Mouse (Mus musculus): ENCODE data around the gene Brip1. TPM values are rescaled to one million over a fixed set of nuclear protein-coding genes. Genes with fewer than 3 reads are reported as not detected.
"Not testable (repeated sequence)": the region's sequence is repeated elsewhere in the genome, so short reads cannot be mapped to it uniquely, and the experiment has no call there.

The Brip1 gene
- polyA plus RNA-seq, 1 experiment from 2014 or later: 8.1 TPM

GRCm38 (mm10) chr11:86199733-86200132 lies 1.3 kb downstream of the Brip1 start:
- Histone ChIP-seq H3K9ac (no peak overlapping the region), H3K4me1 (peaks cover 14% of the 10 kb centered on the region)
- WGBS: 51% methylated on average over 4 of the region's 4 CpGs

GRCm38 (mm10) chr11:86185224-86185623 lies 15.8 kb downstream of the Brip1 start:
- WGBS: 90% methylated on average over 7 of the region's 7 CpGs
- not testable (repeated sequence) for H3K27ac ChIP-seq (replicated peaks); H3K9ac ChIP-seq; H3K36me3 ChIP-seq; H3K4me3 ChIP-seq (replicated peaks); H3K9me3 ChIP-seq (replicated peaks); ATAC-seq (ENCODE audit: insufficient number of reproducible peaks, low FRiP score, low TSS enrichment, low read depth); H3K4me2 ChIP-seq (replicated peaks); H3K27me3 ChIP-seq; H3K4me1 ChIP-seq

More at GRCm38 (mm10) chr11:86199733-86200132, 1.3 kb downstream of the Brip1 start:
- Histone ChIP-seq H3K36me3 (peaks cover 22% of the 10 kb centered on the region), H3K27ac (replicated peaks) (no peak overlapping the region), H3K4me2 (replicated peaks) (peak overlapping the region; percentile 60), H3K4me3 (replicated peaks) (peak overlapping the region; percentile 86), H3K27me3 (no peaks in the 10 kb centered on the region), H3K9me3 (replicated peaks) (no peaks in the 10 kb centered on the region)
- no peak for ATAC-seq (ENCODE audit: insufficient number of reproducible peaks, low FRiP score, low TSS enrichment, low read depth)

DNA sequence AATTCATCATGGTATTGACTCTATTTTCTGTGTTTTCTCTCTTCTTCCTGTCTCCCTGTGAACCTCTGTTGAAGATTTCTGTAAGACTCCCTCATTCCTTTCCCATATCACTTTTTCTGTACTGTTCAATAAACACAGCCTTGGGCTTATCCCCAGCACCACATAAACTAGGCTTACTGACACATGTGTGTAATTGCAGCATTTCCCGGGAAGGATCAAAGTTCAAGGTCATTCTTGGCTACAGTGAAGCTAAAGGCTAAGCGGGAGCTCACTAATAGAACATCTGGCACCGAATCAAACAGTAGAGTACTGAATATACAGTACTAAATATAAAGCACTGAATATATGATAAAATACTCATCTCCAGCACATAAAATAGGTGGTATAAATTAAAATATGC lies 25.2 kb downstream of the Brip1 start:
- Histone ChIP-seq H3K9me3 (replicated peaks) (no peaks in the 10 kb centered on the region), H3K27ac (replicated peaks) (no peak overlapping the region), H3K27me3 (no peaks in the 10 kb centered on the region), H3K9ac (no peak overlapping the region), H3K4me2 (replicated peaks) (no peak overlapping the region), H3K36me3 (no peaks in the 10 kb centered on the region), H3K4me1 (no peaks in the 10 kb centered on the region), H3K4me3 (replicated peaks) (no peak overlapping the region)
- no peak for ATAC-seq (ENCODE audit: insufficient number of reproducible peaks, low FRiP score, low TSS enrichment, low read depth)
- WGBS: 56% methylated on average over 3 of the region's 3 CpGs

- ATAC-seq (ENCODE audit: insufficient number of reproducible peaks, low FRiP score, low TSS enrichment, low read depth): no peak
- no peaks in the 10 kb centered on the region for H3K4me1 ChIP-seq
- no peak overlapping the region for H3K4me3 ChIP-seq (replicated peaks)
- 45% methylated on average over 2 of the region's 2 CpGs for WGBS
- no peak overlapping the region for H3K9ac ChIP-seq
- no peak overlapping the region for H3K27ac ChIP-seq (replicated peaks)
- no peaks in the 10 kb centered on the region for H3K36me3 ChIP-seq
- no peaks in the 10 kb centered on the region for H3K27me3 ChIP-seq
- no peak overlapping the region for H3K4me2 ChIP-seq (replicated peaks)
- no peaks in the 10 kb centered on the region for H3K9me3 ChIP-seq (replicated peaks)
Measured at GRCm38 (mm10) chr11:86174173-86174572, 26.8 kb downstream of the Brip1 start.

GRCm38 (mm10) chr11:86170743-86171142 lies 30.2 kb downstream of the Brip1 start:
- no peak for ATAC-seq (ENCODE audit: insufficient number of reproducible peaks, low FRiP score, low TSS enrichment, low read depth)
- no peak overlapping the region for H3K4me3 ChIP-seq (replicated peaks)
- H3K27me3 ChIP-seq: no peaks in the 10 kb centered on the region
- WGBS: 81% methylated on average over 2 of the region's 2 CpGs
- H3K27ac ChIP-seq (replicated peaks): no peak overlapping the region
- no peak overlapping the region for H3K9ac ChIP-seq
- H3K9me3 ChIP-seq (replicated peaks): no peaks in the 10 kb centered on the region
- no peak overlapping the region for H3K4me2 ChIP-seq (replicated peaks)
- H3K4me1 ChIP-seq: no peaks in the 10 kb centered on the region
- H3K36me3 ChIP-seq: no peaks in the 10 kb centered on the region

GRCm38 (mm10) chr11:86160251-86160650 lies 40.7 kb downstream of the Brip1 start:
- H3K27me3 ChIP-seq: no peaks in the 10 kb centered on the region
- H3K9ac ChIP-seq: no peak overlapping the region
- H3K4me1 ChIP-seq: no peaks in the 10 kb centered on the region
- H3K9me3 ChIP-seq (replicated peaks): no peaks in the 10 kb centered on the region
- no peak overlapping the region for H3K27ac ChIP-seq (replicated peaks)
- no peak for ATAC-seq (ENCODE audit: insufficient number of reproducible peaks, low FRiP score, low TSS enrichment, low read depth)
- no peaks in the 10 kb centered on the region for H3K36me3 ChIP-seq
- WGBS: 62% methylated on average over 2 of the region's 2 CpGs
- no peak overlapping the region for H3K4me3 ChIP-seq (replicated peaks)
- no peak overlapping the region for H3K4me2 ChIP-seq (replicated peaks)

DNA sequence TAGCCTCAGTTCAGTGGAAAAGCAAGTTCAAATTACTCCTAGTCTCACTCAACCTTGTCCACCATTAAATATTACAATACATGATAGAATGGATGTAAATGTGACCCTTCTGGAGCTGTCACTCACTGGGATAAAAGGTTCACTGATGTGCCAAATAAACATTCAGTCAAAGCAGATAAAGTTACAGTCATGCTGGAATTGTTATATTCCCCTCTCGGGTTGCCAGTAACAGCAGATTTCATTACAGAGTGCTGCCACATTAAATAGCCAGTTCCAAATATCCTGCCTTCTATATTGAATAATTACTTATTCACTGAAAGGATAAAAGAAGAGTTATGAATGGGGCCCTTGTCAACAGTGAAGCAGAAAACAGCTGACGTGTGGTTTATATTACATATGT lies 42.0 kb downstream of the Brip1 start:
- no peak for ATAC-seq (ENCODE audit: insufficient number of reproducible peaks, low FRiP score, low TSS enrichment, low read depth)

DNA sequence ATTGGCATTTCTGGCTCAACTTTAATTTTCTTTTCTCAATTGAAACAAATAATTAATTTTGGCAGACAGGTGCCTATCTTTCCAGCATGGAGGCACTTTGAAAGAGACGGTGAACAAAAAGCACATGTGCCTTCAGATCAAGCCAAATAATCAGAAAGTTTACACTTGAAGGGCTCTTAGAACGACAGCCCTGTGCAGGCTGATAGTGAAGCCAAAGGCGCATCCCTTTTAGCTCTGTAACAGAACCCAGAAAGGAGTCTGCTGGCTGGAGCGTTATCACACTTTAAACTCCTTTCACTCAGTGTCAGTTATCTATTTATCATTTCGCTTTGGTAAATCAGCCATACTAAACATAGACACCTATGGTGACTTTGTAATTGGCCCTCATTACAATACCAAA lies 45.4 kb downstream of the Brip1 start:
- no peak overlapping the region for H3K4me3 ChIP-seq (replicated peaks)
- H3K27me3 ChIP-seq: no peaks in the 10 kb centered on the region
- 86% methylated on average over 5 of the region's 5 CpGs for WGBS
- no peak for ATAC-seq (ENCODE audit: insufficient number of reproducible peaks, low FRiP score, low TSS enrichment, low read depth)
- no peak overlapping the region for H3K4me2 ChIP-seq (replicated peaks)
- H3K9ac ChIP-seq: no peak overlapping the region
- no peaks in the 10 kb centered on the region for H3K9me3 ChIP-seq (replicated peaks)
- H3K36me3 ChIP-seq: no peaks in the 10 kb centered on the region
- H3K27ac ChIP-seq (replicated peaks): no peak overlapping the region
- H3K4me1 ChIP-seq: no peaks in the 10 kb centered on the region

More for the DNA sequence above, 42.0 kb downstream of the Brip1 start:
- no peak overlapping the region for H3K4me2 ChIP-seq (replicated peaks)
- H3K27me3 ChIP-seq: no peaks in the 10 kb centered on the region
- H3K27ac ChIP-seq (replicated peaks): no peak overlapping the region
- no peak overlapping the region for H3K4me3 ChIP-seq (replicated peaks)
- H3K4me1 ChIP-seq: no peaks in the 10 kb centered on the region
- H3K9ac ChIP-seq: no peak overlapping the region
- no peaks in the 10 kb centered on the region for H3K36me3 ChIP-seq
- no peaks in the 10 kb centered on the region for H3K9me3 ChIP-seq (replicated peaks)
- WGBS: 21% methylated on average over 2 of the region's 2 CpGs

GRCm38 (mm10) chr11:86131324-86131723 lies 69.7 kb downstream of the Brip1 start:
- 83% methylated on average over 3 of the region's 3 CpGs for WGBS
- Histone ChIP-seq H3K9me3 (replicated peaks) (no peaks in the 10 kb centered on the region), H3K27me3 (no peaks in the 10 kb centered on the region), H3K4me1 (no peaks in the 10 kb centered on the region), H3K9ac (no peak overlapping the region), H3K4me3 (replicated peaks) (no peak overlapping the region), H3K36me3 (no peaks in the 10 kb centered on the region), H3K27ac (replicated peaks) (no peak overlapping the region), H3K4me2 (replicated peaks) (no peak overlapping the region)
- no peak for ATAC-seq (ENCODE audit: insufficient number of reproducible peaks, low FRiP score, low TSS enrichment, low read depth)

GRCm38 (mm10) chr11:86117078-86117869 lies 83.7 kb downstream of the Brip1 start:
- Histone ChIP-seq H3K4me1 (no peaks in the 10 kb centered on the region), H3K36me3 (no peaks in the 10 kb centered on the region), H3K27me3 (no peaks in the 10 kb centered on the region), H3K4me3 (replicated peaks) (no peak overlapping the region), H3K27ac (replicated peaks) (no peak overlapping the region), H3K9ac (no peak overlapping the region), H3K9me3 (replicated peaks) (no peaks in the 10 kb centered on the region), H3K4me2 (replicated peaks) (no peak overlapping the region)
- no peak for ATAC-seq (ENCODE audit: insufficient number of reproducible peaks, low FRiP score, low TSS enrichment, low read depth)
- 84% methylated on average over 7 of the region's 7 CpGs for WGBS

GRCm38 (mm10) chr11:86115955-86116354 lies 85.0 kb downstream of the Brip1 start:
- Histone ChIP-seq H3K9ac (no peak overlapping the region), H3K9me3 (replicated peaks) (no peaks in the 10 kb centered on the region), H3K36me3 (no peaks in the 10 kb centered on the region), H3K27ac (replicated peaks) (no peak overlapping the region), H3K27me3 (no peaks in the 10 kb centered on the region), H3K4me1 (no peaks in the 10 kb centered on the region), H3K4me2 (replicated peaks) (no peak overlapping the region), H3K4me3 (replicated peaks) (no peak overlapping the region)
- ATAC-seq (ENCODE audit: insufficient number of reproducible peaks, low FRiP score, low TSS enrichment, low read depth): no peak
- WGBS: 88% methylated on average over 1 of the region's 1 CpGs

GRCm38 (mm10) chr11:86107276-86107675 lies 93.7 kb downstream of the Brip1 start:
- no peak overlapping the region for H3K9ac ChIP-seq
- no peaks in the 10 kb centered on the region for H3K27me3 ChIP-seq
- H3K9me3 ChIP-seq (replicated peaks): no peaks in the 10 kb centered on the region
- H3K36me3 ChIP-seq: no peaks in the 10 kb centered on the region
- no peak for ATAC-seq (ENCODE audit: insufficient number of reproducible peaks, low FRiP score, low TSS enrichment, low read depth)
- WGBS: 95% methylated on average over 4 of the region's 4 CpGs
- no peak overlapping the region for H3K27ac ChIP-seq (replicated peaks)
- H3K4me2 ChIP-seq (replicated peaks): no peak overlapping the region
- H3K4me1 ChIP-seq: no peaks in the 10 kb centered on the region
- no peak overlapping the region for H3K4me3 ChIP-seq (replicated peaks)

Measured in embryonic facial prominence, embryonic 15.5 days (tissue).